22 mouse cellular contexts compared by ENCODE assay signal in genomic region chr2:66392586-66392985, GRCm38 (mm10). TPM values are rescaled to one million over a fixed set of nuclear protein-coding genes. Genes with fewer than 3 reads are reported as not detected.
DNase-seq lines count a peak whose midpoint lies in the region; ATAC-seq lines count a peak whose summit lies in the region.
"Had no signal": no experiment of that assay in that cellular context is flagged by ENCODE, and none has a peak within 500 bp of the region (broad histone marks: within the 10 kb centered on the region; RNA-seq: fewer than 3 reads in every experiment).

No protein-coding gene starts in this region.

- H3K27me3 ChIP-seq in embryonic facial prominence, embryonic 14.5 days (replicated peaks; ENCODE audit: control insufficient read depth, insufficient read depth, low read length), result no peaks in the 10 kb centered on the region
- H3K27me3 ChIP-seq in embryonic facial prominence, embryonic 10.5 days (replicated peaks; ENCODE audit: low read depth, poor library complexity, severe bottlenecking), result no peaks in the 10 kb centered on the region
- no peaks in the 10 kb centered on the region for H3K27me3 ChIP-seq in midbrain, embryonic 13.5 days
- H3K27me3 ChIP-seq: CH12.LX; embryonic facial prominence, embryonic 13.5 days; forebrain, embryonic 13.5 days; forebrain, embryonic 15.5 days had no signal

- DNase-seq in embryonic facial prominence, embryonic 14.5 days (ENCODE audit: low spot score), result peak; percentile 8
- DNase-seq in embryonic facial prominence, embryonic 10.5 days (ENCODE audit: low spot score), result no peak
- peak; percentile 23 to 62 for DNase-seq in layer of hippocampus, adult 18-20 months (ENCODE audit: low spot score in 2 of 2)
- no peak for DNase-seq in layer of hippocampus, adult 9-11 months
- peak; percentile 66 for DNase-seq in Muller cell, postnatal 12 days (ENCODE audit: inconsistent ontology term)
- DNase-seq: adrenal gland, adult 2 months; adrenal gland, postnatal 10 days; adrenal gland, postnatal 25 days; B cell, adult 2 months; cerebellum, adult 11-12 months; cerebellum, adult 2 months; cerebellum, adult 9-10 months; cerebellum, postnatal 10 days; cerebellum, postnatal 25 days; forebrain, postnatal 0 days had no signal

- no peaks in the 10 kb centered on the region for H3K9me3 ChIP-seq in embryonic facial prominence, embryonic 14.5 days (ENCODE audit: control insufficient read depth, low read length)
- no peaks in the 10 kb centered on the region for H3K9me3 ChIP-seq in embryonic facial prominence, embryonic 10.5 days
- no peaks in the 10 kb centered on the region for H3K9me3 ChIP-seq in midbrain, embryonic 13.5 days
- H3K9me3 ChIP-seq: embryonic facial prominence, embryonic 13.5 days; forebrain, embryonic 13.5 days; forebrain, embryonic 15.5 days had no signal

- WGBS in embryonic facial prominence, embryonic 14.5 days, result 61% methylated on average over 5 of the region's 5 CpGs
- 83% methylated on average over 5 of the region's 5 CpGs for WGBS in embryonic facial prominence, embryonic 10.5 days
- 81% methylated on average over 5 of the region's 5 CpGs for WGBS in midbrain, embryonic 13.5 days

- no peak overlapping the region for H3K9ac ChIP-seq in embryonic facial prominence, embryonic 14.5 days (ENCODE audit: low read depth, low read length)
- no peak overlapping the region for H3K9ac ChIP-seq in midbrain, embryonic 13.5 days (replicated peaks)
- H3K9ac ChIP-seq: embryonic facial prominence, embryonic 13.5 days; forebrain, embryonic 13.5 days; forebrain, embryonic 15.5 days; forebrain, postnatal 0 days had no signal

- no peak overlapping the region for H3K4me3 ChIP-seq in embryonic facial prominence, embryonic 14.5 days (ENCODE audit: low read depth, low read length)
- H3K4me3 ChIP-seq in embryonic facial prominence, embryonic 10.5 days, result no peak overlapping the region
- no peak overlapping the region for H3K4me3 ChIP-seq in midbrain, embryonic 13.5 days (replicated peaks)
- H3K4me3 ChIP-seq: embryonic facial prominence, embryonic 13.5 days; forebrain, embryonic 13.5 days; forebrain, embryonic 15.5 days had no signal

- H3K36me3 ChIP-seq in embryonic facial prominence, embryonic 14.5 days (ENCODE audit: control insufficient read depth, insufficient read depth, low read length), result no peaks in the 10 kb centered on the region
- no peaks in the 10 kb centered on the region for H3K36me3 ChIP-seq in embryonic facial prominence, embryonic 10.5 days (replicated peaks)
- no peaks in the 10 kb centered on the region for H3K36me3 ChIP-seq in midbrain, embryonic 13.5 days
- H3K36me3 ChIP-seq: embryonic facial prominence, embryonic 13.5 days; forebrain, embryonic 15.5 days; G1E had no signal

- no peak for ATAC-seq in embryonic facial prominence, embryonic 14.5 days (ENCODE audit: low read depth)
- no peak for ATAC-seq in midbrain, embryonic 13.5 days
- ATAC-seq: CD4-positive, CD25-positive, alpha-beta regulatory T cell, adult 4 months; forebrain, embryonic 13.5 days; forebrain, embryonic 15.5 days; forebrain, postnatal 0 days had no signal

- no peaks in the 10 kb centered on the region for H3K4me1 ChIP-seq in embryonic facial prominence, embryonic 14.5 days (ENCODE audit: control insufficient read depth, insufficient read depth, low read length)
- no peaks in the 10 kb centered on the region for H3K4me1 ChIP-seq in embryonic facial prominence, embryonic 10.5 days
- no peaks in the 10 kb centered on the region for H3K4me1 ChIP-seq in midbrain, embryonic 13.5 days (replicated peaks)
- H3K4me1 ChIP-seq: embryonic facial prominence, embryonic 13.5 days; forebrain, embryonic 13.5 days; forebrain, embryonic 15.5 days had no signal

- no peak overlapping the region for H3K27ac ChIP-seq in embryonic facial prominence, embryonic 14.5 days (replicated peaks; ENCODE audit: low read depth, low read length)
- H3K27ac ChIP-seq in embryonic facial prominence, embryonic 10.5 days (replicated peaks), result no peak overlapping the region
- no peak overlapping the region for H3K27ac ChIP-seq in midbrain, embryonic 13.5 days
- H3K27ac ChIP-seq: embryonic facial prominence, embryonic 13.5 days; forebrain, embryonic 13.5 days; forebrain, embryonic 15.5 days had no signal

- no peak overlapping the region for H3K4me2 ChIP-seq in embryonic facial prominence, embryonic 14.5 days (ENCODE audit: low read depth, low read length)
- no peak overlapping the region for H3K4me2 ChIP-seq in midbrain, embryonic 13.5 days (replicated peaks)
- H3K4me2 ChIP-seq: embryonic facial prominence, embryonic 13.5 days; forebrain, embryonic 13.5 days; forebrain, embryonic 15.5 days had no signal

RNA-seq across cellular contexts. Expression of gene Scn1a, which starts 48.1 kb away (rescaled TPM):
- polyA plus RNA-seq in embryonic facial prominence, embryonic 14.5 days (2014; fragmentation: Nextera tagmentation; extraction: Ambion mirVana), result 0.67 and 0.84 TPM in 2 replicates
- 0.70 and 1.00 TPM in 2 replicates for polyA plus RNA-seq in embryonic facial prominence, embryonic 10.5 days (2016; fragmentation: Nextera tagmentation; extraction: Ambion mirVana)
- 10 to 100 TPM; 64.4 to 69.1 TPM for total RNA-seq in layer of hippocampus, adult 18-20 months (2021)
- 9.5 and 10.4 TPM in 2 replicates for polyA plus RNA-seq in midbrain, embryonic 13.5 days (2015; fragmentation: Nextera tagmentation; extraction: Ambion mirVana)
- polyA plus RNA-seq: adrenal gland, adult 2 months; G1E had no signal

Comparison
In these comparisons a context has a peak if more than half of its experiments do, and no peak if none do; other contexts are left out.
1. DNase-seq: peak in embryonic facial prominence, embryonic 14.5 days (single experiment), layer of hippocampus, adult 18-20 months (2 of 2) and Muller cell, postnatal 12 days (single experiment); none in embryonic facial prominence, embryonic 10.5 days (single experiment) and layer of hippocampus, adult 9-11 months (single experiment).